Mouse (Mus musculus): ENCODE measurements around the gene E2f2.

E2f2 gene

GRCm38 (mm10) chr4:136177244-136177611 lies 5.0 kb downstream of the E2f2 start:
- DNase-seq, result no peak

GRCm38 (mm10) chr4:136177612-136178474 lies 5.6 kb downstream of the E2f2 start:
- DNase-seq, result peak in 1 of 2 experiments; percentile 39

- no peak for DNase-seq
These were observed 6.3 kb downstream of the E2f2 start for GRCm38 (mm10) chr4:136178475-136178921.

- no peak for DNase-seq
These were observed 7.3 kb downstream of the E2f2 start for GRCm38 (mm10) chr4:136179456-136179855.

GRCm38 (mm10) chr4:136179998-136180397 lies 7.8 kb downstream of the E2f2 start:
- DNase-seq, result peak; percentile 75 to 90

GRCm38 (mm10) chr4:136180408-136181330 lies 8.5 kb downstream of the E2f2 start:
- peak; percentile 91 for DNase-seq

- no peak for DNase-seq
These were observed 9.2 kb downstream of the E2f2 start for GRCm38 (mm10) chr4:136181367-136181766.

GRCm38 (mm10) chr4:136185375-136185774 lies 13.2 kb downstream of the E2f2 start:
- DNase-seq, result peak in 1 of 2 experiments; percentile 37

- no peak for DNase-seq
These were observed 14.1 kb downstream of the E2f2 start for GRCm38 (mm10) chr4:136186315-136186714.

- peak; percentile 42 to 60 for DNase-seq
These were observed 14.7 kb downstream of the E2f2 start for GRCm38 (mm10) chr4:136186739-136187472.

GRCm38 (mm10) chr4:136188973-136189737 lies 17.0 kb downstream of the E2f2 start:
- no peak for DNase-seq

- DNase-seq, result no peak
These were observed 17.7 kb downstream of the E2f2 start for GRCm38 (mm10) chr4:136189912-136190311.

- DNase-seq, result no peak
These were observed 21.4 kb downstream of the E2f2 start for GRCm38 (mm10) chr4:136193571-136193970.

GRCm38 (mm10) chr4:136195029-136195428 lies 22.8 kb downstream of the E2f2 start:
- no peak for DNase-seq

- DNase-seq, result no peak
These were observed 23.4 kb downstream of the E2f2 start for GRCm38 (mm10) chr4:136195629-136196028.

- no peak for DNase-seq
These were observed 24.0 kb downstream of the E2f2 start for GRCm38 (mm10) chr4:136196201-136196600.

GRCm38 (mm10) chr4:136198846-136199245 lies 26.7 kb downstream of the E2f2 start:
- DNase-seq, result no peak

GRCm38 (mm10) chr4:136199562-136200292 lies 27.5 kb downstream of the E2f2 start:
- no peak for DNase-seq

- peak in 1 of 2 experiments; percentile 74 for DNase-seq
These were observed 30.3 kb downstream of the E2f2 start for GRCm38 (mm10) chr4:136202509-136202908.

GRCm38 (mm10) chr4:136204775-136205174 lies 32.6 kb downstream of the E2f2 start:
- DNase-seq, result peak in 1 of 2 experiments; percentile 40
